Mouse (Mus musculus) splenic B cell, adult 2 months (primary cell): ENCODE data around the gene Rbm24.

Experiments used
- DNase-seq: peaks from one replicate; pipeline ENCODE4 v3.0.0-alpha.2; 2011; ENCODE audit warnings: low read depth, low spot score
- H3K27me3 ChIP-seq: 2 replicates; pipeline ENCODE4 v1.6.1; 2012; ENCODE audit warnings: mild to moderate bottlenecking, low read length, moderate library complexity, mixed read lengths; ENCODE audit not compliant: control insufficient read depth, poor library complexity, insufficient read depth, severe bottlenecking
- H3K36me3 ChIP-seq: 2 replicates; pipeline ENCODE4 v1.6.1; 2012; ENCODE audit warnings: mild to moderate bottlenecking, low read length, moderate library complexity, mixed read lengths; ENCODE audit not compliant: control insufficient read depth, poor library complexity, insufficient read depth, severe bottlenecking

Rbm24 gene

DNA sequence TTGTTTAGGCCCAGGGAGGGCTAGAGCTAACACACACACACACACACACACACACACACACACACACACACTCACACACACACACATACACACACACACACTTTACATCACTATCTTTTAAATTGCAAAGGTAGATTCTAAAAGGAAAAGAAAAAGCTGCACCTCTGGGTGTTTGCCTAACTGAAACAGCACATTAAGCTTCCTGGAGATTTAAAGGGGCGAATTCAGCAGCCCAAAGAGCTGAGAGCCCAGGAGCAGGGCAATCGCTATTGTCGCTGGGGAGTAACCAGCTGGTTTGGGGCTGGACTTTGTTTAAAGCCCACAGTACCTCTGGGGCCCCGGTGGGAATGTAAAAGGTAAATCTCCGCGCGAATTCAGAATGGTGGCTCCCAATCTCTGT lies 1.4 kb downstream of the Rbm24 start:
- DNase-seq, result no peak
- Histone ChIP-seq H3K36me3 (no peaks in the 10 kb centered on the region), H3K27me3 (no peaks in the 10 kb centered on the region; the same call in 1 of the 2 replicates)

- no peaks in the 10 kb centered on the region; the same call in 1 of the 2 replicates for H3K27me3 ChIP-seq
- no peaks in the 10 kb centered on the region for H3K36me3 ChIP-seq
- no peak for DNase-seq
Measured at GRCm38 (mm10) chr13:46420095-46420494, 1.9 kb downstream of the Rbm24 start.

GRCm38 (mm10) chr13:46423805-46424204 lies 5.6 kb downstream of the Rbm24 start:
- Histone ChIP-seq H3K36me3 (no peaks in the 10 kb centered on the region), H3K27me3 (no peaks in the 10 kb centered on the region)
- no peak for DNase-seq

DNA sequence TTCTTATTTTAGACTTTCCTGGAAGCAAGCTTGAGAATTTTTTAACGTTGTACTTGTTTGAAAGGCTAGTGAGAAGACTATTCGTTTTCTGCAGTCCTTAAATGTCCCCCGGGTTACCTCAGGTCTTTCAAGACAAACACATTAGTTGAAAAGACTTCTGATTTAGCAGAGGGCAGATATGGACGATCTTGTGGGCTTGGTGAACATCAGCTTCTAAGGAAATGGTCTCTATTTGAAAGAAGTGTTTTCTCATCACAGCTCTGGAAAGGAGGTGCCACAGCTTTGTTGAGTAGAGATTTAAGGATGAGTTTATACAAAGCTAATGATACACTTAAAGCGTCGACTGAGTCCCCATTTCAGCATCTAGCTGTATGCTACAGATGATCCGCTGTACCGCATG lies 6.1 kb downstream of the Rbm24 start:
- Histone ChIP-seq H3K27me3 (no peaks in the 10 kb centered on the region), H3K36me3 (no peaks in the 10 kb centered on the region)
- no peak for DNase-seq

DNA sequence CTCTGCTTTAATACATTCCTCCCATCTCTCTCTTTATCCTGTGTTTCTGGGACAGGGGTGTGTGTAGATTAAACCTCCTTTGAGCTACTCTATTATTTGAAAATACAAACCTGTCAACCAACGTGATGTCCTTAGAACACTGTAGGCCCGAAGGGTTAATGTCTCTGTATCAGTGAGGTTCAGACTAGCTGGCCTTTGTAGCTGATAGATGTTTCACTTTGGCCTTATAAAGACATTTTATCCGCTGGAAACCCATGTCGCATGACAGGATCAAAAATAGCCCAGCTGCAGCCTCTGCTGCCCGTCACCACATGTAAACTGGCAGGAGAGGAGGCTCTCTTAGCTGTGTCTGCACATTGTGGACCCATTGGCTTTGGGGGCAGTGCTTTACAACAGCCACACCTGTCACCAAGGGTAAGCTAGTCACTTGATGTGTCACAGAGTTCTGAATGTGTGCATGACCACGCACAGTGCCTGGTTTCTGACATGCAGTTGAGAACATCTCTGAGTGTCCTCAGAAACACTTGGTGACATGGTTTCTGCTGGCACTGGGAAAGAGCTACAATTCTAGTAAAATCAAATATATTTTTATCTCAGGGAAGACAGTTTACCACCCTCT lies 8.5 kb downstream of the Rbm24 start:
- no peaks in the 10 kb centered on the region for H3K36me3 ChIP-seq
- no peak for DNase-seq
- H3K27me3 ChIP-seq, result no peaks in the 10 kb centered on the region

DNA sequence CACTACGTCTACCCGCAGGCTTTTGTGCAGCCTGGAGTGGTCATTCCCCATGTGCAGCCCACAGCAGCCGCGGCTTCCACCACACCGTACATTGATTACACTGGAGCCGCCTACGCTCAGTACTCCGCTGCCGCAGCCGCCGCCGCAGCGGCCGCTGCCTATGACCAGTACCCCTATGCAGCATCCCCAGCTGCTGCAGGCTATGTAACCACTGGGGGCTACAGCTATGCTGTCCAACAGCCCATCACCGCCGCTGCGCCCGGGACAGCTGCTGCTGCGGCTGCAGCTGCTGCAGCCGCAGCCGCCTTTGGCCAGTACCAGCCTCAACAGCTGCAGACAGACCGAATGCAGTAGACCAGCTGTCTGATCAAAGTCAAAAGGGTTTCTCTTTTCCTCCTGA lies 10.7 kb downstream of the Rbm24 start:
- no peaks in the 10 kb centered on the region for H3K36me3 ChIP-seq
- DNase-seq, result no peak

DNA sequence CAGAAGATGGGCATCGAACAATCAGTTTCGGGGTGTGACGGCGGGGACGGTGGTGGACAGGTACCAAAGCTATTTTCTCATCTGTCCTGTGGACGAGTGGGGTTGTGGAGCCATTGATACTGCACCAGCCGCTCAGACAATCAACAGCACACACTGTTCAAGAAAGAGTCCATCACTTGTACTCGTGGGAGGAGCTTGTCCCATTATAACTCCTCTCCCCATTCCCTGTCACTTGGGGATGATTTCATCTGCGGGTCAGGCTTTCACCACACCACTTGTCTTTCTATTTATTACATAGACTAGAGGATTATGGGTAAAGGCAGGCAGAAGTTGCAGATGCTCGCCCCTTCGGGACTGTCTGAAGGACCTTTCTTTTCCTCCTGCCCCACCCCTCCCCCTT lies 11.6 kb downstream of the Rbm24 start:
- no peak for DNase-seq
- H3K27me3 ChIP-seq, result no peaks in the 10 kb centered on the region
- no peaks in the 10 kb centered on the region for H3K36me3 ChIP-seq

More for the DNA sequence above, 10.7 kb downstream of the Rbm24 start:
- H3K27me3 ChIP-seq, result no peaks in the 10 kb centered on the region

DNA sequence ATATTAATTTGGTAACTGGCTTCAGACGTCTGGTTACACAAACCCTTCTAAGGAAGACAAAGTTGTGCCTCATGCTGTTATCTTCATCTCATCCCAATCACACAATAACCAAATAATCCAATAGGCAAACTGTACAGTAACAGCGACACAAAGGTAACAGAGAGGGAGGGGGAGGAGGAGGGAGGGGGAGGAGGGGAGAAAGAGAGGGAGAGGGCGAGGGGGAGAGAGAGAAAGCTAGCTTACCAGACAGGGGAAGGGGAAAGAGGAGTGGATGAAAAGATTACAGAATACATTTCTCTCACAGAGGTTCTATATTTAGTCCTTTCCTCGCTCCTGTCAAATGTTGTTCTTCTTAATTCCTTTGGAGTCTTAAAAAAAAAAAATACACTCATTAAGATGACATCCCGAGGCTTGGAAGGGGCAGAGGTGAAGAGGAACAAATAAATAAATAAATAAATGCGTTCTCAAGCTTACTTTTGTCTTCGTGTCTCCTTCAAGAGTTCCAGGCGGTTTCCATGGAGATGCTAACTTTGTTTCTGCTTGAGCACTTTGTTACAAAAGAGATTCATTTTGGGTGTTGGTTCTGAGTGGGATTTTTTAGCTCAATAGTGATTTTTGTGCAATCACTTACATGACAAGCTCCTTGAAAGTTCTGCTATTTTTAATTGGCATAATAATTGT lies 15.8 kb downstream of the Rbm24 start:
- no peak for DNase-seq
- H3K36me3 ChIP-seq, result no peaks in the 10 kb centered on the region
- H3K27me3 ChIP-seq, result no peaks in the 10 kb centered on the region

DNA sequence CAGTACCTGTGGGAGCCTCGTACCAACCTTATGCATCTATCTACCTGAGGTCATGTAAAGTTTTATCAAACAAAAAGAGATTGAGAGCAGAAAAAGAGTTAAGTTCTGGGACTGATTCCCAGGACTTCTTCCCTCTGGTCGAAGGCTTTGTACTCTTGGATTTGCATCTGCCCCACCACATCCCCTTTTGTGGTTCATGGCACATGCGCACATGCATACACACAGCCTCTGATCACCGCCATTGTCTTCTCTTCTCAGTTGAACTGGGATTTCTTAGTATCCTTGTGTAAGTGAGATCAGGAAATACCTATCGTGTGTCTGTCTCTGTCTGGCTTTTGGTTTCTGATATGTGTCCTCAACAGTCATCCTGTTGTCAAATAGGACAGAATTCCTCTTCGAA lies 20.7 kb downstream of the Rbm24 start:
- DNase-seq, result no peak
- Histone ChIP-seq H3K36me3 (no peaks in the 10 kb centered on the region), H3K27me3 (no peaks in the 10 kb centered on the region)

GRCm38 (mm10) chr13:46444021-46444420 lies 25.8 kb downstream of the Rbm24 start:
- no peak for DNase-seq
- no peaks in the 10 kb centered on the region for H3K36me3 ChIP-seq
- no peaks in the 10 kb centered on the region for H3K27me3 ChIP-seq

DNA sequence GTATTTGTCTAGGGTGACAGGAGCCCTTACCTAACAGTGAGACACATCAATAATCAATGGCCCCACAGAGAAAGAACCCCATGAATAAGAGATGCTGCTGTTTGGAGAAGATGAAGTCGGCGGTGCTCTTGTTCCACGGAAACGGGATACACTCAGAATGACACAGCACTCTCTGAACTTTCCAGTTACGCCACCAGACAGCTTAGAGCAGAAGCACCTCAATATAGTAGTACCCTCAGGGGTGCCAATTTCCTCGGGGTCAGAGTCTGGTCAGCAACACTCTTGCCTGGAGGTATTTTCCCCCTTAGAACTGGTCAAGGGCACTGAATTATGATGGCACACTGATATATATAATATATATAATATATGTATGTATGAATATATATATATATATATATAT lies 27.8 kb downstream of the Rbm24 start:
- Histone ChIP-seq H3K36me3 (no peaks in the 10 kb centered on the region), H3K27me3 (no peaks in the 10 kb centered on the region)
- no peak for DNase-seq

DNA sequence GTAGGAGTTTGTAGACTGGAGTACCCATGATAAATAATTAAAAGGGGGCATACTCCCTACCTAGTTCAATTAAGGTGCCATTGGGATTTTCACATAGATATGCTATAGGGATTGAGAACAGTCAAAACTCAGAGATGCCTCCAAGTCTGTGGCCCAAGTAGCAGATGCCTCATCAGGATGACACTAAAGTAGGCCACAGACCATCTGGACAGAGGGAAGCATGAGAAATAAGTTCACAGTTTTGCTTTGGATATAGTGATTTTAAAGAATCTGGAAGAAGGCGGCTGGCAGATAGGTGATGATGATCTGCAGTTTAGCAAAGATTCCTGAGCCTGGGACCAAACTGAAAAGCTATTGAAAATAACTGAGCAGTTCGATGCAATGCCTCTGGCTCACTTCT lies 30.0 kb downstream of the Rbm24 start:
- no peaks in the 10 kb centered on the region for H3K27me3 ChIP-seq
- no peaks in the 10 kb centered on the region for H3K36me3 ChIP-seq
- DNase-seq, result no peak

DNA sequence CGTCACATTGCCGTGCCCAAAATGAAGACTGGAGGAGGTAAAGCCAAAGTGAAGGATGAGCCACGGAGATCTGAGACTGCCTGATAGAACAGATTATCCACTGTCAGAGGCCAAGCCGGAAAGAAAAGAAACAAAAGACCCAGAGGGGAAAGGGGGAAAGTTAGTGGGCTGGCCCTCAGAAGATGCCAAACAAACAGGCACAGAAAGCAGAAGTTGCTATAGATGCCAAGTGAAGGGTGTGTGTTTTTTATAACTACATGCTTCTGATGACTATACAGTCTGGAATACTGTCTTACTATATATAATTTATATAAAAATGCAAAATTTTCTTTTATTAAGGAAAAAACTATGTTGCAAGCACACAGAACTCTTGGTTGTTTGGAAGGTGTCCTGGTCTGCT lies 31.7 kb downstream of the Rbm24 start:
- H3K36me3 ChIP-seq, result no peaks in the 10 kb centered on the region

DNA sequence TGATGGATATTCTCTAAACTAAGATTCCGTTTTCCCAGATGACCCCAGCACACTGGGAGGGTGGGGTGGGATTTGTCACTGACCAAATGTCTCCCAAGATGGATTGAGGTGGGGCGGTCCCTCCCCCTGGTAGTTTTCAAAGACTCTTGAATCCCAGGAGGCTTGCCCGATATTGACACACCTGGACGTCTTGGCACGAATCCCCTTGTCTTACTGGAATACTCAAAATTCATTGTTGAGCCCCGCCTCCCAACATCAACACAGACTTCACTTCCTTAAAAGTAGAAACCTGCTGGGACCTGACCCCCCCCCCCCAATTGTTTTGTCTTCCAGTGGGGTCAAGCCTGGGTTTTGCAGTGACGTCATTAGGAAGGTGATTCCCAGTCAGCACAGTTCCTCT lies 32.4 kb downstream of the Rbm24 start:
- H3K27me3 ChIP-seq, result no peaks in the 10 kb centered on the region
- no peak for DNase-seq

More for the DNA sequence above, 31.7 kb downstream of the Rbm24 start:
- H3K27me3 ChIP-seq, result no peaks in the 10 kb centered on the region
- no peak for DNase-seq

DNA sequence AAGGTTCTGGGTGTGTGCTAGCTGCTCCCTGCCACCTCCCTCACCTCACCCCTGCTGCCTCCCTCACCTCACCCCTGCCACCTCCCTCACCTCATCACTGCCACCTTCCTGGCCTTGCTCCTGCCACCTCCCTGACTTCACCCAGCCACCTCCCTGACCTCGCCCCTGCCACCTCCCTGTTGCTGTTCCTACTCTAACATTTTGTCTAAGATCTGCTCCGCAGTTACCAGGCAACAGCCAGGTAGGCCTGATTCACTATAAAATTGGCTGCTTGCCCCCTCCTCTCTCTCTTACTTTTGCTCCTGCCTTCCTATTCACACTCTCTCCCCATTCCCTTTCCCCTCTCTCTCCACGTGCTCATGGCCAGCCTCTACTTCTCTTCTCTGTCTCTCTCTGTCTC lies 33.3 kb downstream of the Rbm24 start:
- Histone ChIP-seq H3K36me3 (no peaks in the 10 kb centered on the region), H3K27me3 (no peaks in the 10 kb centered on the region)
- DNase-seq, result no peak

More for the DNA sequence above, 32.4 kb downstream of the Rbm24 start:
- H3K36me3 ChIP-seq, result no peaks in the 10 kb centered on the region

GRCm38 (mm10) chr13:46459546-46459945 lies 41.3 kb downstream of the Rbm24 start:
- no peak for DNase-seq
- Histone ChIP-seq H3K36me3 (no peaks in the 10 kb centered on the region), H3K27me3 (no peaks in the 10 kb centered on the region)
